Mouse (Mus musculus) lung, postnatal 0 days (tissue): Measurements from ENCODE around the gene Cep78. TPM values are rescaled to one million over a fixed set of nuclear protein-coding genes. Genes with fewer than 3 reads are reported as not detected.

Source experiments
- ATAC-seq: fragments of 200-750 bp; cut with Nextera tagmentation; 2 replicates; pipeline ENCODE4 v1.8.0; 2017; ENCODE audit warnings: moderate library complexity
- DNase-seq: peaks from one replicate; pipeline ENCODE4 v3.0.0-alpha.2; 2016; ENCODE audit warnings: low spot score
- H3K27ac ChIP-seq: fragments of 300-500 bp; sonication (generic); 2 replicates; pipeline ENCODE4 v1.5.1; 2014; ENCODE audit warnings: antibody characterized with exemption, mild to moderate bottlenecking, low read length, mixed read lengths
- H3K27me3 ChIP-seq: fragments of 300-500 bp; sonication (generic); replicated peaks from 2 replicates; pipeline ENCODE4 v1.6.1; 2014; ENCODE audit warnings: low read length, mixed read lengths; ENCODE audit not compliant: insufficient read depth
- H3K36me3 ChIP-seq: fragments of 300-500 bp; sonication (generic); 2 replicates; pipeline ENCODE4 v1.6.1; 2014; ENCODE audit warnings: low read length, mixed read lengths; ENCODE audit not compliant: insufficient read depth
- H3K4me1 ChIP-seq: fragments of 300-500 bp; sonication (generic); 2 replicates; pipeline ENCODE4 v1.6.1; 2014; ENCODE audit warnings: antibody characterized with exemption, low read depth, low read length, mixed read lengths; ENCODE audit not compliant: insufficient read depth
- H3K4me2 ChIP-seq: fragments of 300-500 bp; sonication (generic); replicated peaks from 2 replicates; pipeline ENCODE4 v1.6.1; 2014; ENCODE audit warnings: low read depth, mild to moderate bottlenecking, low read length, moderate library complexity, mixed read lengths
- H3K4me3 ChIP-seq: fragments of 300-500 bp; sonication (generic); 2 replicates; pipeline ENCODE4 v1.5.1; 2014; ENCODE audit warnings: low read depth, low read length
- H3K9ac ChIP-seq: fragments of 300-500 bp; sonication (generic); replicated peaks from 2 replicates; pipeline ENCODE4 v1.6.1; 2014; ENCODE audit warnings: low read depth, mild to moderate bottlenecking
- H3K9me3 ChIP-seq: fragments of 300-500 bp; sonication (generic); 2 replicates; pipeline ENCODE4 v1.6.1; 2016; ENCODE audit warnings: low read length, mixed read lengths
- CTCF ChIP-seq: IDR thresholded peaks from 2 replicates; pipeline ENCODE4 v1.5.1; 2016; ENCODE audit warnings: antibody characterized with exemption, mild to moderate bottlenecking
- EP300 ChIP-seq: IDR thresholded peaks from 2 replicates; pipeline ENCODE4 v1.6.1; 2016; ENCODE audit warnings: antibody characterized with exemption, mild to moderate bottlenecking, control low read depth
- WGBS: fragments of 180-500 bp; shearing (Covaris S2); extraction: QIAGEN DNeasy Blood & Tissue Kit; methylation state at CpG from one replicate; pipeline ENCODE4 v1.1.7; 2014; 5-methylcytosine and 5-hydroxymethylcytosine counted together
- polyA plus RNA-seq: library from polyadenylated mRNA; unstranded; fragments of >200 nt; fragmentation: Nextera tagmentation; extraction: Ambion mirVana; gene quantifications from 2 replicates; pipeline ENCODE4 v1.2.1, GENCODE M21; 2015

The Cep78 gene
- polyA plus RNA-seq, 1 experiment from 2014 or later: 10.4 TPM

GRCm38 (mm10) chr19:15908016-15908415, 76.8 kb downstream of the Cep78 start:
- no peak for ATAC-seq

More at GRCm38 (mm10) chr19:15908016-15908415, 76.8 kb downstream of the Cep78 start:
- Histone ChIP-seq H3K27me3 (no peaks in the 10 kb centered on the region), H3K4me2 (no peak overlapping the region), H3K9me3 (no peaks in the 10 kb centered on the region), H3K36me3 (no peaks in the 10 kb centered on the region; the same call in 1 of the 2 replicates), H3K9ac (no peak overlapping the region), H3K4me3 (no peak overlapping the region), H3K4me1 (no peaks in the 10 kb centered on the region), H3K27ac (no peak overlapping the region)
- TF ChIP-seq EP300 (no peak), CTCF (no peak)
- no peak for DNase-seq
- WGBS: 95% methylated on average over 5 of the region's 5 CpGs

Other genes starting within 250 kb of the Cep78 start
- gene Psat1, start 37.7 kb downstream of the Cep78 start, polyA plus RNA-seq: 35.2 and 47.8 TPM in 2 replicates
- 27.6 and 30.2 TPM in 2 replicates for gene Gnaq, start 147.8 kb upstream of the Cep78 start, polyA plus RNA-seq